Mouse (Mus musculus) forebrain, embryonic 11.5 days (tissue): ENCODE measurements around the gene Cdc37. TPM values are rescaled to one million over a fixed set of nuclear protein-coding genes. Genes with fewer than 3 reads are reported as not detected.

Source experiments
- ATAC-seq: fragments of 200-750 bp; cut with Nextera tagmentation; replicated peaks from 2 replicates; pipeline ENCODE4 v1.8.0; 2017; ENCODE audit warnings: moderate TSS enrichment; ENCODE audit not compliant: low FRiP score
- DNase-seq: peaks from one replicate; pipeline ENCODE4 v3.0.0-alpha.2; 2017; ENCODE audit warnings: low spot score
- H3K27ac ChIP-seq: fragments of 300-500 bp; sonication (generic); 2 replicates; pipeline ENCODE4 v1.5.1; 2014; ENCODE audit warnings: low read depth, low read length
- H3K27me3 ChIP-seq: fragments of 300-500 bp; sonication (generic); 2 replicates; pipeline ENCODE4 v1.6.1; 2014; ENCODE audit warnings: mild to moderate bottlenecking, low read length, mixed read lengths; ENCODE audit not compliant: control insufficient read depth, insufficient read depth
- H3K36me3 ChIP-seq: fragments of 300-500 bp; sonication (generic); 2 replicates; pipeline ENCODE4 v1.6.1; 2014; ENCODE audit warnings: mild to moderate bottlenecking, low read length, moderate library complexity, mixed read lengths; ENCODE audit not compliant: control insufficient read depth, insufficient read depth
- H3K4me1 ChIP-seq: fragments of 300-500 bp; sonication (generic); replicated peaks from 2 replicates; pipeline ENCODE4 v1.6.1; 2014; ENCODE audit warnings: low read length, mixed read lengths; ENCODE audit not compliant: control insufficient read depth, insufficient read depth
- H3K4me2 ChIP-seq: fragments of 300-500 bp; sonication (generic); 2 replicates; pipeline ENCODE4 v1.6.1; 2014; ENCODE audit warnings: low read depth, mild to moderate bottlenecking, low read length, moderate library complexity, mixed read lengths; ENCODE audit not compliant: severe bottlenecking
- H3K4me3 ChIP-seq: fragments of 300-500 bp; sonication (generic); 2 replicates; pipeline ENCODE4 v1.5.1; 2014; ENCODE audit warnings: low read depth, low read length
- H3K9ac ChIP-seq: fragments of 300-500 bp; sonication (generic); 2 replicates; pipeline ENCODE4 v1.6.1; 2014; ENCODE audit warnings: low read length
- H3K9me3 ChIP-seq: fragments of 300-500 bp; sonication (generic); 2 replicates; pipeline ENCODE4 v1.6.1; 2016; ENCODE audit warnings: low read length, mixed read lengths; ENCODE audit not compliant: control insufficient read depth
- WGBS: fragments of 180-500 bp; shearing (Covaris S2); extraction: QIAGEN DNeasy Blood & Tissue Kit; methylation state at CpG from one replicate; pipeline ENCODE4 v1.1.7; 2014; 5-methylcytosine and 5-hydroxymethylcytosine counted together
- polyA plus RNA-seq: library from polyadenylated mRNA; unstranded; fragments of >200 nt; fragmentation: Nextera tagmentation; extraction: Ambion mirVana; gene quantifications from 2 replicates; pipeline ENCODE4 v1.2.1, GENCODE M21; 2014

Gene Cdc37
- polyA plus RNA-seq, 1 experiment from 2014 or later = 300 TPM

GRCm38 (mm10) chr9:21165041-21165951 is 15.5 kb upstream of the Cdc37 start, which contains the start of gene Pde4a:
Gene Pde4a (plus strand): TSS chr9:21165714.
- Histone ChIP-seq H3K4me3 (peak within 1 kb of the TSS; percentile 34), H3K9ac (no peak within 1 kb of the TSS), H3K4me1 (peaks cover 17% of the 10 kb centered on the region), H3K4me2 (peak within 1 kb of the TSS; percentile 57), H3K9me3 (no peaks in the 10 kb centered on the region), H3K36me3 (no peaks in the 10 kb centered on the region), H3K27me3 (peaks cover 57% of the 10 kb centered on the region), H3K27ac (no peak within 1 kb of the TSS)
- DNase-seq (peak; percentile 66), ATAC-seq (no peak)
- 2% methylated on average over 63 of the region's 86 CpGs for WGBS

- H3K4me3 ChIP-seq = no peak overlapping the region
- DNase-seq = no peak
- ATAC-seq = no peak
- WGBS = under 1% methylated on average over 26 of the region's 26 CpGs
- H3K9me3 ChIP-seq = no peaks in the 10 kb centered on the region
- peaks cover 57% of the 10 kb centered on the region for H3K27me3 ChIP-seq
- H3K4me2 ChIP-seq = 0 out of 2 replicates have a peak overlapping the region, but pooled peaks have one; percentile 18
- H3K27ac ChIP-seq = no peak overlapping the region
- peaks cover 17% of the 10 kb centered on the region for H3K4me1 ChIP-seq
- no peak overlapping the region for H3K9ac ChIP-seq
- no peaks in the 10 kb centered on the region for H3K36me3 ChIP-seq
These were observed 14.3 kb upstream of the Cdc37 start for GRCm38 (mm10) chr9:21164072-21164471.

DNA sequence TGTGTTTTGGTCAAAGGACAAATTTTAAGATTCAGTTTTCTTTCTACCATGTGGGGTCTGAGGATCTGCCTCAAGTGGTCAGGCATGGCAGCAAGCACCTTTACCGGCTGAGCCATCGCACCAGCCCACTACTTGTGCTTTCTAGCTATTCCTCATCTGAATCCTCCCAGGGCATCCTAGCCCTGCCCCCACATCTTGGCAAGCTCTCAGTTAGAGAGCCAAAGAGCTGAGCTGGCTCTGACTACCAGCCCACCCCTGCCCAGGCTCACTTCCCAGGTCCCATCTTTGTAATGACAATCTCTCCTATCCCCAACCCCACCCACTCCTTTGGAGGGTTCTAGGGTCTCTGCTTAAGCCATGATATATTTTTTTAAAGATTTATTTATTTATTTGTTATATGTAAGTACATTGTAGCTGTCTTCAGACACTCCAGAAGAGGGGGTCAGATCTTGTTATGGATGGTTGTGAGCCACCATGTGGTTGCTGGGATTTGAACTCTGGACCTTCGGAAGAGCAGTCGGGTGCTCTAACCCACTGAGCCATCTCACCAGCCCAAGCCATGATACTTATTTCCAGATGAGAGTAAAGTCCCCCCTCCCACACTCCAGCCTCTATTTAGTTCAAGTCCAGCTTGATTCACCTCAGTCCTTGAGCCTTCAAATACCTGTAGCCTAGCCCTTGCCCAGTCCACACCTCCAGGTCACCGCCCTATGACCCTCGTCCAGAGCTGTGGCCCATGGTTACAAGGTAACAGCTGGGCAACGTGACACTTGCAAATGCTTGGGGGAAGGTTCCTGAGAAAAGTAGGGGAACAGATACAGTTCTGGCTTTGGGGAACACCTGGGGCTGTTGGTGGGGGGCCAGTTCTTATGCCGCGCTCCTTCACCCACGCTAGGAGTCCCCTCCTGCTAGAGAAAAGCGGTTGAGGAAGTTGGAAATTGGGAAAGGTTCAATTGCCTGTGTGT is 13.6 kb upstream of the Cdc37 start:
- H3K9me3 ChIP-seq = no peaks in the 10 kb centered on the region
- no peak overlapping the region for H3K4me2 ChIP-seq
- H3K4me3 ChIP-seq = no peak overlapping the region
- WGBS = 32% methylated on average over 11 of the region's 11 CpGs
- H3K9ac ChIP-seq = no peak overlapping the region
- H3K27me3 ChIP-seq = peaks cover 57% of the 10 kb centered on the region
- ATAC-seq (no peak), DNase-seq (no peak)
- H3K4me1 ChIP-seq = peaks cover 17% of the 10 kb centered on the region
- no peak overlapping the region for H3K27ac ChIP-seq
- no peaks in the 10 kb centered on the region for H3K36me3 ChIP-seq

DNA sequence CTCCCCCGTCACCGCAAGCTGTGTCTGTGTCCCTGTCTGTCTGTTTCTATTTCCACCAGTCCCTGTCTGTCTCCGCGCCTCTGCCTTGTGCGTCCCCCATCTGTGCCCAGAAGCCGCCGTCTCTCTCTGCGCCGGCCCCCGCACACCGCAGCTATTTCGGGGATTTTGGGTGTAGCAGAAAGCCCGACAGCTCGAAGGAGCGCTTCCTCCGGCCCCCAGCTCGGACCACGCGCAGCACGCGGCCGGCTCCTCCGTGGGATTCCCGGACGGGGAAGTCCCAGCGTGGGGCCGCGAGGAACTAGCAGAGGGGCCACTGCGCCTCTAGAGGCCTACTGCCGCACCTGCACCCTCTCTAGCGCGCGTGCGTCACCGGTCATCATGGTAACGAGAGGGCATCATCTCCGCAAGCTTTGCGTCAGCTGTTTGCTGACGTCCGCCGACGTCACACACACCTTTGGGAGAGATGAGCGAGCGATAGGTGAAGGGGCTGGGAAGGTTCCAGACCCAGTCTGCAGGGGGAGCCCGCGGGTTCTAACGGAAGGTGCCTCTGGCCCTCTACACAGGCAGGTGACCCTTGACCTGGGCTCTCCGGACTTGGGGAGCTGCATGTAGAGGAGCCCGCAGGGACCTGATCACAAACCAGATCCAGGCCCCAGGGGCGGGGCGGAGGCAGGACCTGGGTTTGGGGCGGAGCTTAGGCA is 11.6 kb upstream of the Cdc37 start:
- Histone ChIP-seq H3K27me3 (peaks cover 46% of the 10 kb centered on the region), H3K4me2 (peak overlapping the region; percentile 52), H3K9ac (peak overlapping the region; percentile 69), H3K4me1 (peaks cover 14% of the 10 kb centered on the region), H3K27ac (no peak overlapping the region), H3K9me3 (no peaks in the 10 kb centered on the region), H3K4me3 (peak overlapping the region; percentile 35), H3K36me3 (no peaks in the 10 kb centered on the region)
- under 1% methylated on average over 52 of the region's 52 CpGs for WGBS
- ATAC-seq = peak; percentile 79
- DNase-seq = peak; percentile 95

- no peaks in the 10 kb centered on the region for H3K4me1 ChIP-seq
- ATAC-seq (no peak), DNase-seq (no peak)
- H3K9ac ChIP-seq = no peak overlapping the region
- no peak overlapping the region for H3K4me2 ChIP-seq
- no peaks in the 10 kb centered on the region for H3K27me3 ChIP-seq
- H3K36me3 ChIP-seq = no peaks in the 10 kb centered on the region
- no peaks in the 10 kb centered on the region for H3K9me3 ChIP-seq
- H3K4me3 ChIP-seq = no peak overlapping the region
- WGBS = 87% methylated on average over 3 of the region's 3 CpGs
- no peak overlapping the region for H3K27ac ChIP-seq
These were observed 5.0 kb upstream of the Cdc37 start for GRCm38 (mm10) chr9:21154787-21155186.

DNA sequence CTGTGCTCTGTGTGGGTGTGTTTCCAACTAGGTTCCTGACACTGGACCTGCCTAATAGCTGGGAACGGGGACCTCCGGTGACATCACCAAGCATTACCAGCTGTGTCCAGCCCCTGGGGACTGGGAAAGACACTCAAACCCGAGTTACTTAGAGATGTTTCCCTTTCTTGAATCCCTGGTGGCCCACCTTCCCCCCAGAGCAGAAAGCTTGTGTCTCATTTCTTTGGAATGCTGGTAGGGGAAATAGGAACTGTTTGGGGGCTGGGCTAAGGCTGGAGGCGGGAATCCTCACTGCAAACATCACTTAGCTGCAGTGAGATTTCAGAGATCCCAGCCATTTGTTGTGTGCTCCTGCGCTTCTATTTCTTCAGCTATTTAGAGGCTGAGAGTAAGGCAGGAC is 4.1 kb upstream of the Cdc37 start:
- Histone ChIP-seq H3K27ac (no peak overlapping the region), H3K36me3 (no peaks in the 10 kb centered on the region), H3K4me3 (0 out of 2 replicates have a peak overlapping the region, but pooled peaks have one; percentile 5), H3K4me1 (peaks cover 1% of the 10 kb centered on the region; the same call in 1 of the 2 replicates), H3K27me3 (no peaks in the 10 kb centered on the region), H3K4me2 (peak overlapping the region; percentile 34; the same call in 1 of the 2 replicates), H3K9ac (no peak overlapping the region), H3K9me3 (no peaks in the 10 kb centered on the region)
- DNase-seq = no peak
- ATAC-seq = no peak
- 15% methylated on average over 5 of the region's 5 CpGs for WGBS

DNA sequence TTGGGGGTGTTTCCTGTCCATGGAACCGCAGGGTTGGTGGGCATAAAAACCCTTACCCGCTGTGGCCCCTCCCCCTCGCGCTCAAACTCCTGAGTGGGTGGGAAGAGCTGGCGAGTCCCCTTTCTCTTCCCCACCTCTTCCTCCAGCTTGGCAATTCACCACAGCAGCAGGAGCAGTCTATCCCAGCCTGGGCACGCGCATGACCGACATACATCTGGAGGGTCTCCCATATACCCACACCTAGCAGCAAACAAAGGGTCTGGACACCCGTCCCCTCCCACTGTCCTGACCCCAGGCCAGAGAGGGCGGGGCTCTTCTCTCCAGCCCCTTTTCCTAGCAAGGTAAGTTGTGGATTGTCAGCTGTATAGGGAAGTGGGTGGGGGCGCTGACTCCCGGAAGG is 3.5 kb upstream of the Cdc37 start:
- Histone ChIP-seq H3K9ac (0 out of 2 replicates have a peak overlapping the region, but pooled peaks have one; percentile 12), H3K27ac (no peak overlapping the region), H3K4me2 (peak overlapping the region; percentile 34), H3K27me3 (no peaks in the 10 kb centered on the region), H3K4me3 (peak overlapping the region; percentile 5; the same call in 1 of the 2 replicates), H3K4me1 (peaks cover 6% of the 10 kb centered on the region; the same call in 1 of the 2 replicates), H3K36me3 (no peaks in the 10 kb centered on the region), H3K9me3 (no peaks in the 10 kb centered on the region)
- WGBS = 3% methylated on average over 12 of the region's 12 CpGs
- no peak for DNase-seq
- ATAC-seq = no peak

DNA sequence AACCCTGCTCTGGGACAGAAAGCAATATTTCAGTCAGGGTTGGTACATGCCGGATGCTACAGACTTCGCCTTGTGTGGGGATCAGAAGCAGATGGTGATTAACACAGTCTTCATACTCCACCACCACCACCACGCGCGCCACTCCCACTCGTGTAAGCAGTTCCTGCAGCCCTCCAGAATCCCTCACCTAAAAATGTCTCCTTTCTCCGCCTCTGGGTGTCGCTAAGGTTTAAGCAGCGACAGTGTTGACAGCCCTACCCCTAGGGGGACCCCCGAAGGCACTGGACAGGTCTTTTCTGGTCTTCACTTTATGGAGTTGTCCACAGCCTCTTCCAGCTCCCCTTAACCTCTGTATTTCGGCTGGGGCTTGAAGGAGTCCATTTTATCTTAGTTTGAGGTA is 2.9 kb upstream of the Cdc37 start:
- WGBS = 1% methylated on average over 11 of the region's 11 CpGs
- Histone ChIP-seq H3K4me1 (peaks cover 12% of the 10 kb centered on the region; the same call in 1 of the 2 replicates), H3K27ac (no peak overlapping the region), H3K36me3 (no peaks in the 10 kb centered on the region), H3K4me2 (peak overlapping the region; percentile 21; the same call in 1 of the 2 replicates), H3K4me3 (no peak overlapping the region), H3K9ac (no peak overlapping the region), H3K27me3 (no peaks in the 10 kb centered on the region), H3K9me3 (no peaks in the 10 kb centered on the region)
- ATAC-seq (no peak), DNase-seq (peak; percentile 77)
